26 mouse cellular contexts compared by ENCODE assay signal in genomic region chr4:57513241-57513933, GRCm38 (mm10). TPM values are rescaled to one million over a fixed set of nuclear protein-coding genes. Genes with fewer than 3 reads are reported as not detected.
DNase-seq lines count a peak whose midpoint lies in the region; ATAC-seq lines count a peak whose summit lies in the region.
"Had no signal": no experiment of that assay in that cellular context is flagged by ENCODE, and none has a peak within 500 bp of the region (broad histone marks: within the 10 kb centered on the region; RNA-seq: fewer than 3 reads in every experiment).

No protein-coding gene starts in this region.

- no peak for DNase-seq in heart, embryonic 10.5 days (ENCODE audit: low spot score)
- no peak for DNase-seq in lung, adult 18-20 months
- DNase-seq in embryonic facial prominence, embryonic 10.5 days (ENCODE audit: low spot score), result no peak
- DNase-seq in right cerebral cortex, postnatal 14 days, result no peak
- DNase-seq: adrenal gland, postnatal 36 days; B cell, adult 2 months; cerebellum, adult 18-20 months; cerebellum, adult 9-10 months; cerebellum, postnatal 14 days; gastrocnemius, postnatal 25 days; heart, adult 2 months; heart, postnatal 10 days; heart, postnatal 4 days had no signal

- no peaks in the 10 kb centered on the region for H3K36me3 ChIP-seq in heart, embryonic 10.5 days
- no peaks in the 10 kb centered on the region for H3K36me3 ChIP-seq in heart, embryonic 11.5 days (ENCODE audit: control insufficient read depth, insufficient read depth, low read length)
- no peaks in the 10 kb centered on the region for H3K36me3 ChIP-seq in lung, embryonic 15.5 days
- H3K36me3 ChIP-seq in embryonic facial prominence, embryonic 10.5 days (replicated peaks), result no peaks in the 10 kb centered on the region
- H3K36me3 ChIP-seq: embryonic facial prominence, embryonic 12.5 days; embryonic facial prominence, embryonic 15.5 days; forebrain, embryonic 15.5 days; G1E; heart, embryonic 12.5 days; heart, embryonic 15.5 days had no signal

- 46% methylated on average over 8 of the region's 8 CpGs for WGBS in heart, embryonic 10.5 days
- WGBS in heart, embryonic 11.5 days (ENCODE audit: insufficient replicate concordance), result 52% methylated on average over 8 of the region's 8 CpGs
- WGBS in lung, embryonic 15.5 days, result 59% methylated on average over 8 of the region's 8 CpGs
- 81% methylated on average over 8 of the region's 8 CpGs for WGBS in embryonic facial prominence, embryonic 10.5 days

- H3K27me3 ChIP-seq in heart, embryonic 10.5 days (ENCODE audit: insufficient read depth, poor library complexity, severe bottlenecking), result no peaks in the 10 kb centered on the region
- no peaks in the 10 kb centered on the region for H3K27me3 ChIP-seq in heart, embryonic 11.5 days (ENCODE audit: control insufficient read depth, insufficient read depth, low read length)
- H3K27me3 ChIP-seq in lung, embryonic 15.5 days, result no peaks in the 10 kb centered on the region
- no peaks in the 10 kb centered on the region for H3K27me3 ChIP-seq in embryonic facial prominence, embryonic 10.5 days (replicated peaks; ENCODE audit: low read depth, poor library complexity, severe bottlenecking)
- H3K27me3 ChIP-seq: CH12.LX; embryonic facial prominence, embryonic 12.5 days; embryonic facial prominence, embryonic 15.5 days; forebrain, embryonic 15.5 days; heart, embryonic 12.5 days; heart, embryonic 15.5 days; Patski had no signal

- H3K4me3 ChIP-seq in heart, embryonic 10.5 days, result no peak overlapping the region
- no peak overlapping the region for H3K4me3 ChIP-seq in heart, embryonic 11.5 days (ENCODE audit: low read depth, low read length)
- no peak overlapping the region for H3K4me3 ChIP-seq in lung, embryonic 15.5 days
- H3K4me3 ChIP-seq in embryonic facial prominence, embryonic 10.5 days, result no peak overlapping the region
- H3K4me3 ChIP-seq: embryonic facial prominence, embryonic 12.5 days; embryonic facial prominence, embryonic 15.5 days; forebrain, embryonic 15.5 days; heart, adult 2 months; heart, embryonic 12.5 days; heart, embryonic 15.5 days had no signal

- H3K4me2 ChIP-seq in heart, embryonic 11.5 days, result no peak overlapping the region
- H3K4me2 ChIP-seq in lung, embryonic 15.5 days, result no peak overlapping the region
- H3K4me2 ChIP-seq: embryonic facial prominence, embryonic 12.5 days; embryonic facial prominence, embryonic 15.5 days; forebrain, embryonic 15.5 days; heart, embryonic 12.5 days; heart, embryonic 15.5 days; hindbrain, embryonic 14.5 days had no signal

- H3K9me3 ChIP-seq in heart, embryonic 10.5 days, result no peaks in the 10 kb centered on the region
- H3K9me3 ChIP-seq in heart, embryonic 11.5 days (replicated peaks; ENCODE audit: control insufficient read depth, low read length), result no peaks in the 10 kb centered on the region
- H3K9me3 ChIP-seq in lung, embryonic 15.5 days, result no peaks in the 10 kb centered on the region
- no peaks in the 10 kb centered on the region for H3K9me3 ChIP-seq in embryonic facial prominence, embryonic 10.5 days
- H3K9me3 ChIP-seq: embryonic facial prominence, embryonic 12.5 days; embryonic facial prominence, embryonic 15.5 days; forebrain, embryonic 15.5 days; heart, embryonic 12.5 days; heart, embryonic 15.5 days had no signal

- no peak for ATAC-seq in heart, embryonic 11.5 days (replicated peaks; ENCODE audit: insufficient number of reproducible peaks, low FRiP score, low TSS enrichment)
- ATAC-seq in lung, embryonic 15.5 days (ENCODE audit: borderline replicate concordance, extremely low read depth, low FRiP score, low TSS enrichment), result 0 out of 2 replicates have a peak, but pooled peaks have one; percentile 27
- ATAC-seq: forebrain, embryonic 15.5 days; hindbrain, postnatal 0 days; inflammation-experienced regulatory T-cells, adult 6 months; Patski had no signal

- H3K4me1 ChIP-seq in heart, embryonic 10.5 days, result peaks cover 6% of the 10 kb centered on the region; the same call in 1 of the 2 replicates
- H3K4me1 ChIP-seq in heart, embryonic 11.5 days (ENCODE audit: control insufficient read depth, insufficient read depth, low read length), result peaks cover 9% of the 10 kb centered on the region; the same call in 1 of the 2 replicates
- H3K4me1 ChIP-seq in lung, embryonic 15.5 days, result no peaks in the 10 kb centered on the region
- peaks cover 6% of the 10 kb centered on the region; the same call in 1 of the 2 replicates for H3K4me1 ChIP-seq in embryonic facial prominence, embryonic 10.5 days
- H3K4me1 ChIP-seq: embryonic facial prominence, embryonic 15.5 days; forebrain, embryonic 15.5 days had no signal

- H3K27ac ChIP-seq in heart, embryonic 10.5 days, result peak overlapping the region; percentile 19; the same call in 1 of the 2 replicates
- H3K27ac ChIP-seq in heart, embryonic 11.5 days (ENCODE audit: low read depth, low read length), result no peak overlapping the region
- H3K27ac ChIP-seq in lung, embryonic 15.5 days, result no peak overlapping the region
- H3K27ac ChIP-seq in embryonic facial prominence, embryonic 10.5 days (replicated peaks), result peak overlapping the region; percentile 30; the same call in 1 of the 2 replicates
- H3K27ac ChIP-seq: embryonic facial prominence, embryonic 12.5 days; embryonic facial prominence, embryonic 15.5 days; forebrain, embryonic 15.5 days; heart, adult 2 months; heart, embryonic 15.5 days; hindbrain, embryonic 14.5 days; hindbrain, postnatal 0 days had no signal

- no peak overlapping the region for H3K9ac ChIP-seq in heart, embryonic 11.5 days (ENCODE audit: low read depth, low read length)
- H3K9ac ChIP-seq in lung, embryonic 15.5 days, result no peak overlapping the region
- H3K9ac ChIP-seq: embryonic facial prominence, embryonic 12.5 days; embryonic facial prominence, embryonic 15.5 days; forebrain, embryonic 15.5 days; heart, embryonic 12.5 days; heart, embryonic 15.5 days; hindbrain, embryonic 14.5 days had no signal

RNA-seq across cellular contexts. Expression of gene Pakap, which starts 54.6 kb away (rescaled TPM):
- 53.0 and 72.5 TPM in 2 replicates for polyA plus RNA-seq in heart, embryonic 10.5 days (2016; fragmentation: Nextera tagmentation; extraction: Ambion mirVana)
- polyA plus RNA-seq in heart, embryonic 11.5 days (2014; fragmentation: Nextera tagmentation; extraction: Ambion mirVana), result 46.0 and 64.7 TPM in 2 replicates
- 43.3 and 47.7 TPM in 2 replicates for polyA plus RNA-seq in lung, embryonic 15.5 days (2015; fragmentation: Nextera tagmentation; extraction: Ambion mirVana)
- 25.3 and 25.8 TPM in 2 replicates for polyA plus RNA-seq in embryonic facial prominence, embryonic 10.5 days (2016; fragmentation: Nextera tagmentation; extraction: Ambion mirVana)
- polyA plus RNA-seq: G1E had no signal

Comparison
In these comparisons a context has a peak if more than half of its experiments do, and no peak if none do; other contexts are left out.
1. H3K27ac ChIP-seq: peak in heart, embryonic 10.5 days (single experiment) and embryonic facial prominence, embryonic 10.5 days (single experiment); none in heart, embryonic 11.5 days (single experiment) and lung, embryonic 15.5 days (single experiment).